Mouse (Mus musculus) bone marrow, adult 2 months (tissue): ENCODE results near the gene Myrfl.

Experiments
- CTCF ChIP-seq: fragments of 200-500 bp; IDR thresholded peaks from 2 replicates; pipeline ENCODE4 v1.5.1; 2011; ENCODE audit warnings: low read length, control low read depth; ENCODE audit not compliant: control insufficient read depth, insufficient read depth
- POLR2A ChIP-seq: fragments of 200-500 bp; IDR thresholded peaks from 2 replicates; pipeline ENCODE4 v1.6.1; 2011; ENCODE audit warnings: low read depth, mild to moderate bottlenecking, control low read depth, low read length, borderline replicate concordance; ENCODE audit not compliant: control insufficient read depth

DNA sequence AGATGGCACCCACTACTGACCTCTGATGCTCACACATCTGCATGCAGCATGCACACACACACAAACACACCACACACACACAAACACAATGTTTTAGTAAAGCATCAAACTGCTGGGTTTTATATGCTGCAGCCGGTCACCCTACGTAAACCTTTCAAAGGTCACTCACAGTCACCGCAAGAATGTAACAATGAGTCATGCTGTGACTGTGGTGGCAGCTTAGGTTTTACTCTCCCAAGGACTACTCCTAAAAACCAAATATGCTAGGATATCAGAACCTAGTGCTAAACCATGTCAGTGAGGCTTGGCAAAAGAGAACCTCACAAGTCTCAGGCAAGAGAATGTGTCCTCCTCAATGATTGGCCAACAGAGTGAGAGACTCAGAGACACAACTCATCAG is 32.1 kb upstream of the Myrfl start:
- TF ChIP-seq CTCF = no peak
- no peak for TF ChIP-seq POLR2A
